Mouse (Mus musculus) intestine, embryonic 16.5 days (tissue): ENCODE data around the gene Slc41a1. TPM values are rescaled to one million over a fixed set of nuclear protein-coding genes. Genes with fewer than 3 reads are reported as not detected.

Experiments
- ATAC-seq: fragments of 200-750 bp; cut with Nextera tagmentation; 2 replicates; pipeline ENCODE4 v1.8.0; 2017; ENCODE audit warnings: moderate TSS enrichment, moderate library complexity
- H3K27ac ChIP-seq: fragments of 300-500 bp; sonication (generic); 2 replicates; pipeline ENCODE4 v1.5.1; 2014; ENCODE audit warnings: mild to moderate bottlenecking, low read length
- H3K27me3 ChIP-seq: fragments of 300-500 bp; sonication (generic); replicated peaks from 2 replicates; pipeline ENCODE4 v1.6.1; 2014; ENCODE audit warnings: low read length, control low read depth, mixed read lengths; ENCODE audit not compliant: control insufficient read depth, insufficient read depth
- H3K36me3 ChIP-seq: fragments of 300-500 bp; sonication (generic); 2 replicates; pipeline ENCODE4 v1.6.1; 2014; ENCODE audit warnings: low read length, control low read depth; ENCODE audit not compliant: control insufficient read depth, insufficient read depth
- H3K4me1 ChIP-seq: fragments of 300-500 bp; sonication (generic); 2 replicates; pipeline ENCODE4 v1.6.1; 2014; ENCODE audit warnings: low read length, control low read depth, mixed read lengths; ENCODE audit not compliant: control insufficient read depth, insufficient read depth
- H3K4me2 ChIP-seq: fragments of 300-500 bp; sonication (generic); 2 replicates; pipeline ENCODE4 v1.6.1; 2014; ENCODE audit warnings: low read depth, low read length, control low read depth
- H3K4me3 ChIP-seq: fragments of 300-500 bp; sonication (generic); 2 replicates; pipeline ENCODE4 v1.5.1; 2014; ENCODE audit warnings: mild to moderate bottlenecking, low read length
- H3K9ac ChIP-seq: fragments of 300-500 bp; sonication (generic); 2 replicates; pipeline ENCODE4 v1.6.1; 2014; ENCODE audit warnings: low read depth, low read length
- H3K9me3 ChIP-seq: fragments of 300-500 bp; sonication (generic); 2 replicates; pipeline ENCODE4 v1.6.1; 2016; ENCODE audit warnings: low read length, control low read depth; ENCODE audit not compliant: control insufficient read depth
- WGBS: fragments of 180-500 bp; shearing (Covaris S2); extraction: QIAGEN DNeasy Blood & Tissue Kit; methylation state at CpG from one replicate; pipeline ENCODE4 v1.1.7; 2014; 5-methylcytosine and 5-hydroxymethylcytosine counted together
- polyA plus RNA-seq: library from polyadenylated mRNA; unstranded; fragments of >200 nt; fragmentation: Nextera tagmentation; extraction: Ambion mirVana; gene quantifications from 2 replicates; pipeline ENCODE4 v1.2.1, GENCODE M21; 2015

Gene Slc41a1
- polyA plus RNA-seq, result 9.4 and 9.6 TPM in 2 replicates

- Histone ChIP-seq H3K9me3 (no peaks in the 10 kb centered on the region), H3K27me3 (no peaks in the 10 kb centered on the region), H3K27ac (peak within 1 kb of the TSS; percentile 62), H3K9ac (peak within 1 kb of the TSS; percentile 85), H3K4me2 (peak within 1 kb of the TSS; percentile 76), H3K36me3 (no peaks in the 10 kb centered on the region), H3K4me1 (peaks cover 6% of the 10 kb centered on the region; the same call in 1 of the 2 replicates), H3K4me3 (peak within 1 kb of the TSS; percentile 81)
- 2% methylated on average over 25 of the region's 25 CpGs for WGBS
- ATAC-seq, result peak; percentile 69
Observed at GRCm38 (mm10) chr1:131827207-131827786, at the start of gene Slc41a1. Gene Slc41a1 (plus strand): TSS chr1:131827493.

GRCm38 (mm10) chr1:131794591-131794990 lies 32.7 kb upstream of the Slc41a1 start:
- Histone ChIP-seq H3K9me3 (no peaks in the 10 kb centered on the region), H3K4me1 (no peaks in the 10 kb centered on the region)
- ATAC-seq, result no peak

GRCm38 (mm10) chr1:131795171-131795570 lies 32.1 kb upstream of the Slc41a1 start:
- no peaks in the 10 kb centered on the region for H3K9me3 ChIP-seq
- no peak overlapping the region for H3K9ac ChIP-seq
- no peaks in the 10 kb centered on the region for H3K27me3 ChIP-seq
- H3K27ac ChIP-seq, result no peak overlapping the region
- ATAC-seq, result no peak
- H3K4me3 ChIP-seq, result no peak overlapping the region
- no peaks in the 10 kb centered on the region for H3K4me1 ChIP-seq
- no peaks in the 10 kb centered on the region for H3K36me3 ChIP-seq
- 67% methylated on average over 3 of the region's 3 CpGs for WGBS
- H3K4me2 ChIP-seq, result no peak overlapping the region

More at GRCm38 (mm10) chr1:131794591-131794990, 32.7 kb upstream of the Slc41a1 start:
- no peak overlapping the region for H3K27ac ChIP-seq
- no peak overlapping the region for H3K4me2 ChIP-seq
- H3K9ac ChIP-seq, result no peak overlapping the region
- no peaks in the 10 kb centered on the region for H3K36me3 ChIP-seq
- H3K27me3 ChIP-seq, result no peaks in the 10 kb centered on the region
- H3K4me3 ChIP-seq, result no peak overlapping the region
- WGBS, result 37% methylated on average over 3 of the region's 3 CpGs

- Histone ChIP-seq H3K4me1 (no peaks in the 10 kb centered on the region), H3K4me3 (peak within 1 kb of the TSS; percentile 28), H3K9ac (peak within 1 kb of the TSS; percentile 41), H3K36me3 (no peaks in the 10 kb centered on the region), H3K4me2 (peak within 1 kb of the TSS; percentile 45), H3K27me3 (no peaks in the 10 kb centered on the region), H3K9me3 (no peaks in the 10 kb centered on the region), H3K27ac (no peak within 1 kb of the TSS)
- peak; percentile 93 for ATAC-seq
- 9% methylated on average over 26 of the region's 26 CpGs for WGBS
Observed at GRCm38 (mm10) chr1:131797202-131797909, 29.9 kb upstream of the Slc41a1 start, which contains the start of gene Pm20d1. Gene Pm20d1 (plus strand): TSS chr1:131797381.

GRCm38 (mm10) chr1:131800001-131800400 lies 27.3 kb upstream of the Slc41a1 start:
- Histone ChIP-seq H3K4me3 (no peak overlapping the region), H3K27ac (no peak overlapping the region), H3K9ac (no peak overlapping the region), H3K9me3 (no peaks in the 10 kb centered on the region), H3K27me3 (no peaks in the 10 kb centered on the region), H3K4me1 (no peaks in the 10 kb centered on the region), H3K36me3 (no peaks in the 10 kb centered on the region), H3K4me2 (no peak overlapping the region)
- 62% methylated on average over 1 of the region's 1 CpGs for WGBS
- ATAC-seq, result no peak

GRCm38 (mm10) chr1:131801071-131801470 lies 26.2 kb upstream of the Slc41a1 start:
- H3K9ac ChIP-seq, result no peak overlapping the region
- no peak overlapping the region for H3K4me2 ChIP-seq
- WGBS, result 95% methylated on average over 8 of the region's 8 CpGs
- H3K27me3 ChIP-seq, result no peaks in the 10 kb centered on the region
- H3K36me3 ChIP-seq, result no peaks in the 10 kb centered on the region
- no peak overlapping the region for H3K27ac ChIP-seq
- no peaks in the 10 kb centered on the region for H3K9me3 ChIP-seq
- no peak overlapping the region for H3K4me3 ChIP-seq
- ATAC-seq, result no peak
- no peaks in the 10 kb centered on the region for H3K4me1 ChIP-seq

- Histone ChIP-seq H3K4me2 (no peak overlapping the region), H3K36me3 (no peaks in the 10 kb centered on the region), H3K4me1 (no peaks in the 10 kb centered on the region), H3K27ac (no peak overlapping the region), H3K4me3 (no peak overlapping the region), H3K9ac (no peak overlapping the region), H3K9me3 (no peaks in the 10 kb centered on the region), H3K27me3 (no peaks in the 10 kb centered on the region)
- ATAC-seq, result no peak
- 74% methylated on average over 5 of the region's 5 CpGs for WGBS
Observed at GRCm38 (mm10) chr1:131802652-131803051, 24.6 kb upstream of the Slc41a1 start.

GRCm38 (mm10) chr1:131804166-131804565 lies 23.1 kb upstream of the Slc41a1 start:
- 92% methylated on average over 3 of the region's 3 CpGs for WGBS
- ATAC-seq, result no peak
- no peak overlapping the region for H3K27ac ChIP-seq

GRCm38 (mm10) chr1:131808986-131809385 lies 18.3 kb upstream of the Slc41a1 start:
- H3K9me3 ChIP-seq, result no peaks in the 10 kb centered on the region
- no peaks in the 10 kb centered on the region for H3K36me3 ChIP-seq
- no peak for ATAC-seq
- no peak overlapping the region for H3K9ac ChIP-seq
- H3K4me3 ChIP-seq, result no peak overlapping the region
- 77% methylated on average over 1 of the region's 1 CpGs for WGBS
- H3K27me3 ChIP-seq, result no peaks in the 10 kb centered on the region
- H3K4me1 ChIP-seq, result no peaks in the 10 kb centered on the region
- H3K27ac ChIP-seq, result no peak overlapping the region
- H3K4me2 ChIP-seq, result no peak overlapping the region

More at GRCm38 (mm10) chr1:131804166-131804565, 23.1 kb upstream of the Slc41a1 start:
- no peak overlapping the region for H3K4me3 ChIP-seq
- H3K27me3 ChIP-seq, result no peaks in the 10 kb centered on the region
- no peaks in the 10 kb centered on the region for H3K9me3 ChIP-seq
- no peaks in the 10 kb centered on the region for H3K36me3 ChIP-seq
- H3K9ac ChIP-seq, result no peak overlapping the region
- no peaks in the 10 kb centered on the region for H3K4me1 ChIP-seq
- H3K4me2 ChIP-seq, result no peak overlapping the region
